Mouse (Mus musculus): ENCODE measurements at regions not wholly inside any gene's neighbourhood (a gene's known extent, or its start where the extent isn't known, plus 50 kb on each side); places are given as distances from the start of the nearest gene placed in this dataset.
"Not testable (repeated sequence)": the region's sequence is repeated elsewhere in the genome, so short reads cannot be mapped to it uniquely, and the experiment has no call there.

- no peak for DNase-seq (ENCODE audit: low read depth, low spot score)
Measured at GRCm38 (mm10) chr5:77816759-77817280, 409.0 kb upstream of the Igfbp7 start.

DNA sequence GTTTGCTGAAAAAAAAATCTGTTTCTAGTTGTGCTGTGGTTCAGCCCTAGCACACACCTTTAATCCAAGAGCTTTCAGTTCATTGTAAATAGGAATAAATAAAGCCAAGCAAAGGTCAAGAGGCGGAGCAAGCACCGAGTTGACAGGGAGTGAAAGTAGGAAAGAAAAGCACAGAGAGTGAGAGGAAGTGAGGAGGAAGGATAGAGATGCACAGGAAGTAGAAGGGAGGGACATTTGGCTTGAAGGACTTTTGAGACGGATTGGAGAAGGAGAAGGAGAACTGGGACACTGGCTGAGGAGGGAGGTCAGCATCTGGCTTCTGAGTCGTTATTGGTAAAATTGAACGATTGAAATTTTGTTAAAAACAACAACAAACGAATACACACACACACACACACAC is 402.0 kb upstream of the Igfbp7 start:
- no peak for DNase-seq (ENCODE audit: low read depth, low spot score)

DNA sequence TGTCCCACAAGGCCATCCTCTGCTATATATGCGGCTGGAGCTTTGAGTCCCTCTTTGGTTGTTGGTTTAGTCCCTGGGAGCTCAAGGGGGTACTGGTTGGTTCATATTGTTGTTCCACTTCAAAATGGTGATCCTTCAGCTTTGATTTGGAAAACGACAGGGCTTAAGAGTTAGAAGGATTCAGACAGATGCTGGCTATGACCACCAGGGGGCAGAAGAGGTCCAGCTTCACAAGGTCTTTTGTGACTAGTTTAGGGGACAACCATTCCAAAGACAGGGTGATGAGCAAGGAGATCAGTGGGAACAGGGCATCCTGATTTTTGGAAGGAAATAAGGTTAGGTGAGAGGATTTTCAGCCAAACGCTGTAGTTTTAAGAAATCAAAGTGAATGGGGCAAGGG is 399.9 kb upstream of the Igfbp7 start:
- peak; percentile 34 for DNase-seq (ENCODE audit: low read depth, low spot score)

GRCm38 (mm10) chr5:77806334-77807157 is 398.7 kb upstream of the Igfbp7 start:
- no peak for DNase-seq (ENCODE audit: low read depth, low spot score)

DNA sequence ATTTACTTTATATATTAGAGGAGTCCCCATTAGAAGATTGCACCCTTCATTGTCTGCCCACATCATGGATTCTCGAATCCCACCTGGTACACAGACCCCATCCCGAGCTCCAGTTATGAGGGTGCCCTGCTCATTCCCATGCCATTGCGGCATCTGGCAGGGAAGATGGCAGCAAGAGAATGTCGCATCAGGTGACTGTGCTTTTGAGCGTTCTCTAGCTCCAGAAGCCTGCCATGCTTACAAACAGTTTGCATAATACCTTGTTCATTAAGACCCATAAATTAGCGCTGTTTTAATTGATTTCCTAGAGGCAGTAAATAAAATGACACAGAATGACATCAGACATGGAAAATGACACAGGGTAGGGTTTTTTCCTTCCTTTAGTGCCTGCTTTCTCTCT is 398.0 kb upstream of the Igfbp7 start:
- DNase-seq (ENCODE audit: low read depth, low spot score), result no peak

- no peak for DNase-seq (ENCODE audit: low read depth, low spot score)
Measured at GRCm38 (mm10) chr5:77805303-77805702, 397.5 kb upstream of the Igfbp7 start.

GRCm38 (mm10) chr5:77804113-77804512 is 396.3 kb upstream of the Igfbp7 start:
- DNase-seq (ENCODE audit: low read depth, low spot score), result no peak

GRCm38 (mm10) chr5:77803562-77803961 is 395.7 kb upstream of the Igfbp7 start:
- DNase-seq (ENCODE audit: low read depth, low spot score), result peak; percentile 20

DNA sequence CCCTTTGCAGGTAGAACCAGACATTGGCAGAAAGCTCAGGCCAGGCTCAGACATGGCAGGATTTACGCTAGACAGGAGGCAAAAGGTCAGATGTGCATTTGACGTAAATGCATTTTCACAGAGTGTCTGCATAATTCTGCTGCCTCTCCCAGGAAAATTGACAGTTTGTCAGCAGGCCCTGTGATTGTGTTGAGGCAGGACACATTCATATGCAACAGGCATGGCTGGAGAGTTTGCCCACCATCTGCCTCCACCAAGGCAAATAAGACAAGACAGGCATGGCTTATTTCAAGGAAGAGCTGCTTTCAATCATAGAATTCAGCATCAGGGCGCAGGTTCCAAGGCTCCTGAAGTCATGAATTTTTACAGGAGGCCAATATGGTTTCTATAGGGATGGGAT is 389.1 kb upstream of the Igfbp7 start:
- no peak for DNase-seq (ENCODE audit: low read depth, low spot score)

DNA sequence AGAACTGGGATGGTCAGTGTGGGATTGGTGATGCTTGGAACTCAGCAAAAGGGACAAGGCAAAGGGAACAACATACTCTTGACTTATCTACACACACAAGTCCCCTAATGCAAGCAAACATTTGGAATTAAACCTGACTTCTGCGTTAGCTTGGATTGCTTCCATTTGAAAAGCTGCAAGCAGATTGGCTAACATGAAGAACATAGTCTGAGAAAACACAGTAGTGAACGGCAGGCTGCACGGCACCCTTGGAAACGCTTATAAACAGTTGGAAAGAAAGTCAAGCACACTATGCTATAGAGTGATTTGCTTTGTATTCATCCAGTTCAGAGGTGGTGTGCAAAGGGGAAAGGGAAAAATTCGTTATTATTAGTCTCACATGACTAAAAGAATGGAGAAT is 387.9 kb upstream of the Igfbp7 start:
- DNase-seq (ENCODE audit: low read depth, low spot score), result no peak

DNA sequence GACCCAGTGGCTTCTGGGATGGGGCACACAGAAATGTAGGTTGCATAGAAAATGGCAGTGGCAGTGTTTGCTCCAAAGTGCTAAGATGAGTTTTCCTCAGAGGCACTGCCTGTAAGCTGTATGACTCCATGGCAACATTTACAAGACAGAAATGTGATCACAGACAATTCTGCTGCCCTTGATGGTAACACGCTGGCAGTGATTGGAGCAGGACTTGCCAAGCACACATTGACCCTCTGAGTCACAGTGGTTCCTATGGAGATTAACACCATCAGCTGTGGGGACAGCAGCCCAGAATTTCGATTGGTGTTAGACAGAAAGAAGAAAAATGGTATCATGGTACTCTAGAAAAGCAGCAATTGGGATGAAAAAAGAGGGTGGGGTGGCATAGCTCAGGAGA is 376.1 kb upstream of the Igfbp7 start:
- DNase-seq (ENCODE audit: low read depth, low spot score), result no peak

DNA sequence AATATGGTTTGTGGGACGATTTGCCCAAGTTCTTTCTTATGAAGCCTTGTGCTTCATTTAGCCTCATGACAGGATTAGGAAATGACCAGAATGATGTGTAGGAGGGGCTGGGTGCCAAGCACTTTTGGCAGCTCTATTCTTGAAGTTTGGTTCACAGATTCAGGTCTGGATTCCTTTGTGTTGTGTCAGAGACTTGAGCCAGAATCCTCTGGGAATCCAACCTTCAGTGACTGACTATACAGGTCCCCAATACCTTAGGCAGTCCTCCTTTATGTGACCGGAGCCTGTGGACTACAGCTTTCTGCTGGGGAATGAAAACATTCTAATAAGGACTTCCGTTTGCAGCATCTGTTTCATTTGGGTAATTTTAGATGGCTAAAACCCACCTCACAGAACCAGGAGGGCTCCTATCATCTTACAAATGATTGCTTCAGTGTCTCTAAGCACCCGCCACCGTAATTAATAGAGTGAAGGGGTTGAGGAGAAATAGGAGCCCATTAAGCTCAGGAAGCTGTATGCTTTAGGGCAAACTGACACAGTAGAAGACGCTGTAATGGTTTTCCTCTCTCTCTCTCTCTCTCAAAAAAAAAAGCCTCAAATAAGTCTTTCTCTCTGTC is 354.7 kb upstream of the Igfbp7 start:
- no peak for DNase-seq (ENCODE audit: low read depth, low spot score)

GRCm38 (mm10) chr5:77762013-77762412 is 354.2 kb upstream of the Igfbp7 start:
- no peak for DNase-seq (ENCODE audit: low read depth, low spot score)

GRCm38 (mm10) chr5:77748933-77749332 is 341.1 kb upstream of the Igfbp7 start:
- no peak for DNase-seq (ENCODE audit: low read depth, low spot score)

- DNase-seq (ENCODE audit: low read depth, low spot score), result no peak
Measured at GRCm38 (mm10) chr5:77746604-77747003, 338.8 kb upstream of the Igfbp7 start.

GRCm38 (mm10) chr5:77743467-77743866 is 335.6 kb upstream of the Igfbp7 start:
- DNase-seq (ENCODE audit: low read depth, low spot score), result no peak

- DNase-seq (ENCODE audit: low read depth, low spot score), result not testable (repeated sequence)
Measured at GRCm38 (mm10) chr5:77730286-77730685, 322.4 kb upstream of the Igfbp7 start.

- no peak for DNase-seq (ENCODE audit: low read depth, low spot score)
Measured at GRCm38 (mm10) chr5:77681592-77681991, 273.8 kb upstream of the Igfbp7 start.

DNA sequence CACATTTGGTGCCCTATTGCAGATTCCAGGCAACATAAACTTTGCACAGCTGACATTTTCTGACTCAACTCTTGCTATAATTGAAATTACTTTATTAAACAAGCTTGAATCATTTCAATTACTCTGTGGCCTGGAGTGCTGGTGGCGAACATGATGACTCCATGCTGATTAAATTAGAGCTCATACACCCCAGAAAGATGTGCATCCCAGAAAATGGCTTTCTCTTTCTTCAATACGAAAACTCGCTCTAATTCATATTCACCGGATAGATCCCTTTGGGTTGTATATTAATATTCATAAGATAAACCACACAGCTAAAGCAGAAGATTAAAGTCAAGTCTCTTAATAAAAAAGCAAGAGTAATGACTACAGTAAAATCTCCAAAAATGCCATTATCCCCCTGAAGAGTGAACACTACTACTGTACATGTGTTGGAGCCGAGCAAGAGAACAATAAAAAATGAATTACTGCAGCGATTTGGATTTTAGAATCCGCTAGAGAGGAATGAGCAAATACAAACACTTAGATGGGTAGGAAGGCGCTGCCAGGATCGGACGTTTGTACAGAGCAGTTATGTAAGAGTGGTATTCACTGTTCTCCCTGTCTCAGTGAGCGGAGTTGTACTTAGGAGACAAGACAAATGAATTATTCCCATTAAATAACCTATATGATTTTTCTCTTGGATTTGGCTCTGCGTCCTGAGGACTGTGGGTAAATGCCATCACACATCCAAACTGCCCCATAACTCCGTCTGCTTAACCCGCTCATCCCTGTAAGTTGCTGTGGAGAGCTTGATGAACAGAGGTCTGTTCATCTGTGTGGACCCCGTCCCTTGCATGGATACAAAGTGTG is 264.5 kb upstream of the Igfbp7 start:
- DNase-seq (ENCODE audit: low read depth, low spot score), result no peak

GRCm38 (mm10) chr5:77663096-77663495 is 255.3 kb upstream of the Igfbp7 start:
- no peak for DNase-seq (ENCODE audit: low read depth, low spot score)

DNA sequence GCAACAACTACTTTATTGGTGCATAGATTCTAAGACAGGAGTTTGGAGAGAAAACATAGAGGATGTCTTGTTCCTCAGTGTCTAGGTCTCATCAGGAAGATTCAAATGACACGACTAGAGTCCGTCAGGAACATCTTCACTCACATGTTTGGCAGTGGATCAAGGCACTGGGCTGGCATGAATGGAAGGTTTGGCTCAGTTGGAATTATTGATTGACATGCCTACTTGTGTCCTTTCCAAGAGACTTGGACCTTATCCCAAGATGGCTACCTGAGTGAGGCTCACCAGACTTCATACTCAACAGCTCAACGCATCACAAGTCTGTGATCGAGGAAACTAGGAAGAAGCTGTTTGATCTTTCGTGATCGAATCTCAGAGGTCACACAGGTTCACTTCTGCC is 251.2 kb upstream of the Igfbp7 start:
- DNase-seq (ENCODE audit: low read depth, low spot score), result no peak

GRCm38 (mm10) chr5:77644651-77645050 is 236.8 kb upstream of the Igfbp7 start:
- no peak for DNase-seq (ENCODE audit: low read depth, low spot score)

All from retina, adult 2 months (tissue).